Mouse (Mus musculus): Measurements from ENCODE around the gene Cnih4. TPM values are rescaled to one million over a fixed set of nuclear protein-coding genes. Genes with fewer than 3 reads are reported as not detected.

Cnih4 gene
- polyA plus RNA-seq (2012; rRNA removed), result 9.1 and 9.9 TPM in 2 replicates

GRCm38 (mm10) chr1:181143950-181144836 is at the start of gene Cnih4, which contains the start of gene Nvl:
TSS of gene Cnih4 (plus strand) at chr1:181144693.
TSS of gene Nvl (minus strand) at chr1:181144204.

GRCm38 (mm10) chr1:181211920-181212633 is 67.6 kb downstream of the Cnih4 start, which contains the start of gene Wdr26:
TSS of gene Wdr26 (minus strand) at chr1:181212001.

Other genes with a start within 250 kb of the Cnih4 start
- gene Pycr2, start 240.4 kb upstream of the Cnih4 start, polyA plus RNA-seq (2012; rRNA removed), result 30.6 and 30.9 TPM in 2 replicates
- gene Lefty1, start 209.7 kb upstream of the Cnih4 start, polyA plus RNA-seq (2012; rRNA removed), result 4.4 and 4.9 TPM in 2 replicates
- gene Tmem63a, start 202.3 kb upstream of the Cnih4 start, polyA plus RNA-seq (2012; rRNA removed), result 9.4 and 11.3 TPM in 2 replicates
- 18.0 and 35.4 TPM in 2 replicates for gene Ephx1, start 123.8 kb upstream of the Cnih4 start, polyA plus RNA-seq (2012; rRNA removed)
- 0.12 and 0.28 TPM in 2 replicates for gene 9130409I23Rik, start 93.5 kb upstream of the Cnih4 start, polyA plus RNA-seq (2012; rRNA removed)
- gene Nvl, start 489 bp upstream of the Cnih4 start, polyA plus RNA-seq (2012; rRNA removed), result 9.6 and 11.5 TPM in 2 replicates
- 47.2 and 55.0 TPM in 2 replicates for gene Wdr26, start 67.3 kb downstream of the Cnih4 start, polyA plus RNA-seq (2012; rRNA removed)
- 0.01 and 0.02 TPM in 2 replicates for gene Cnih3, start 207.9 kb downstream of the Cnih4 start, polyA plus RNA-seq (2012; rRNA removed)